Mouse (Mus musculus) layer of hippocampus, postnatal 25 days (tissue): ENCODE results near the gene Aldh2. TPM values are rescaled to one million over a fixed set of nuclear protein-coding genes. Genes with fewer than 3 reads are reported as not detected.
"Not testable (repeated sequence)": the region's sequence is repeated elsewhere in the genome, so short reads cannot be mapped to it uniquely, and the experiment has no call there.

Source experiments
- DNase-seq, 2 experiments: peaks; one replicate each; pipeline ENCODE4 v3.0.0; 2022; ENCODE audit warnings: mixed read lengths in 2 of 2, low spot score in 1 of 2; ENCODE audit errors: extremely low spot score in 1 of 2
- total RNA-seq, 2 experiments: library from RNA; stranded (reverse); gene quantifications; 2 replicates each; pipeline ENCODE4 v1.2.3; 2021

Gene Aldh2
- 100 to 1,000 TPM; 110 to 124 TPM for total RNA-seq

- peak; percentile 43 to 67 for DNase-seq
These were observed at the start of gene Aldh2 for GRCm38 (mm10) chr5:121593451-121594401. Gene Aldh2, minus strand, starts transcription at chr5:121593824.

GRCm38 (mm10) chr5:121639601-121640000 is 46.0 kb upstream of the Aldh2 start:
- DNase-seq, result no peak

GRCm38 (mm10) chr5:121637296-121637695 is 43.7 kb upstream of the Aldh2 start:
- DNase-seq, result no peak

GRCm38 (mm10) chr5:121634668-121635067 is 41.0 kb upstream of the Aldh2 start:
- no peak for DNase-seq

- DNase-seq, result no peak
These were observed 39.2 kb upstream of the Aldh2 start for GRCm38 (mm10) chr5:121632804-121633203.

GRCm38 (mm10) chr5:121631106-121631647 is 37.6 kb upstream of the Aldh2 start:
- DNase-seq, result not testable (repeated sequence)

GRCm38 (mm10) chr5:121627871-121628270 is 34.2 kb upstream of the Aldh2 start:
- peak; percentile 52 to 83 for DNase-seq

- no peak for DNase-seq
These were observed 29.6 kb upstream of the Aldh2 start for GRCm38 (mm10) chr5:121623241-121623640.

GRCm38 (mm10) chr5:121621102-121621501 is 27.5 kb upstream of the Aldh2 start:
- DNase-seq, result no peak

GRCm38 (mm10) chr5:121618592-121619513 is 25.2 kb upstream of the Aldh2 start, which contains the start of gene Acad12:
Gene Acad12, minus strand, starts transcription at chr5:121618938.
- DNase-seq, result peak; percentile 61 to 70

GRCm38 (mm10) chr5:121614921-121615320 is 21.3 kb upstream of the Aldh2 start:
- not testable (repeated sequence) for DNase-seq

GRCm38 (mm10) chr5:121612036-121612435 is 18.4 kb upstream of the Aldh2 start:
- no peak for DNase-seq

GRCm38 (mm10) chr5:121609556-121610135 is 16.0 kb upstream of the Aldh2 start:
- DNase-seq, result not testable (repeated sequence)

GRCm38 (mm10) chr5:121606151-121606550 is 12.5 kb upstream of the Aldh2 start:
- DNase-seq, result peak; percentile 59 to 94

GRCm38 (mm10) chr5:121603815-121604214 is 10.2 kb upstream of the Aldh2 start:
- DNase-seq, result not testable (repeated sequence)

- DNase-seq, result peak; percentile 79 to 96
These were observed 8.1 kb upstream of the Aldh2 start for GRCm38 (mm10) chr5:121601547-121602299.

GRCm38 (mm10) chr5:121598871-121599610 is 5.4 kb upstream of the Aldh2 start:
- DNase-seq, result no peak

GRCm38 (mm10) chr5:121597991-121598537 is 4.4 kb upstream of the Aldh2 start:
- DNase-seq, result no peak
